Mouse (Mus musculus) embryonic fibroblast, embryonic 13.5 days (primary cell): Measurements from ENCODE around the gene Pias1.

ENCODE experiments used
- CTCF ChIP-seq: IDR thresholded peaks from 2 replicates; pipeline ENCODE4 v1.5.1; 2011; ENCODE audit warnings: mild to moderate bottlenecking, control low read depth, low read length, moderate library complexity, borderline replicate concordance; ENCODE audit not compliant: insufficient read depth
- POLR2A ChIP-seq: IDR thresholded peaks from 2 replicates; pipeline ENCODE4 v1.6.1; 2011; ENCODE audit warnings: low read depth, mild to moderate bottlenecking, control low read depth, low read length, moderate library complexity

GRCm38 (mm10) chr9:62877825-62878224, 109.9 kb downstream of the Pias1 start:
- TF ChIP-seq CTCF (no peak), POLR2A (no peak)
